Mouse (Mus musculus): ENCODE data around the gene Gm4131. TPM values are rescaled to one million over a fixed set of nuclear protein-coding genes. Genes with fewer than 3 reads are reported as not detected.

Gene Gm4131
- total RNA-seq, 2 experiments from 2014 or later = not detected

- no peak for ATAC-seq (ENCODE audit: poor library complexity, severe bottlenecking)
Observed at GRCm38 (mm10) chr14:62464966-62465365, 101.8 kb downstream of the Gm4131 start.

GRCm38 (mm10) chr14:62459541-62459940 lies 107.2 kb downstream of the Gm4131 start:
- no peak for ATAC-seq (ENCODE audit: poor library complexity, severe bottlenecking)

- ATAC-seq (ENCODE audit: poor library complexity, severe bottlenecking) = 0 out of 2 replicates have a peak, but pooled peaks have one; percentile 52
Observed at GRCm38 (mm10) chr14:62457420-62458181, 109.1 kb downstream of the Gm4131 start.

- no peak for ATAC-seq (ENCODE audit: poor library complexity, severe bottlenecking)
Observed at GRCm38 (mm10) chr14:62456239-62456747, 110.4 kb downstream of the Gm4131 start, which contains the start of gene Gucy1b2. Gene Gucy1b2 (minus strand): TSS chr14:62456289.

- ATAC-seq (ENCODE audit: poor library complexity, severe bottlenecking) = no peak
Observed at GRCm38 (mm10) chr14:62455570-62455879, 111.2 kb downstream of the Gm4131 start.

- ATAC-seq (ENCODE audit: poor library complexity, severe bottlenecking) = no peak
Observed at GRCm38 (mm10) chr14:62454760-62455569, 111.8 kb downstream of the Gm4131 start.

GRCm38 (mm10) chr14:62454136-62454535 lies 112.6 kb downstream of the Gm4131 start:
- no peak for ATAC-seq (ENCODE audit: poor library complexity, severe bottlenecking)

- ATAC-seq (ENCODE audit: poor library complexity, severe bottlenecking) = no peak
Observed at GRCm38 (mm10) chr14:62453276-62453675, 113.4 kb downstream of the Gm4131 start.

GRCm38 (mm10) chr14:62450706-62451105 lies 116.0 kb downstream of the Gm4131 start:
- no peak for ATAC-seq (ENCODE audit: poor library complexity, severe bottlenecking)

GRCm38 (mm10) chr14:62447214-62447548 lies 119.5 kb downstream of the Gm4131 start:
- no peak for ATAC-seq (ENCODE audit: poor library complexity, severe bottlenecking)

GRCm38 (mm10) chr14:62446385-62447213 lies 120.1 kb downstream of the Gm4131 start:
- no peak for ATAC-seq (ENCODE audit: poor library complexity, severe bottlenecking)

GRCm38 (mm10) chr14:62443840-62444430 lies 122.8 kb downstream of the Gm4131 start:
- ATAC-seq (ENCODE audit: poor library complexity, severe bottlenecking) = no peak

GRCm38 (mm10) chr14:62442971-62443370 lies 123.8 kb downstream of the Gm4131 start:
- no peak for ATAC-seq (ENCODE audit: poor library complexity, severe bottlenecking)

- ATAC-seq (ENCODE audit: poor library complexity, severe bottlenecking) = no peak
Observed at GRCm38 (mm10) chr14:62440036-62440435, 126.7 kb downstream of the Gm4131 start.

- ATAC-seq (ENCODE audit: poor library complexity, severe bottlenecking) = no peak
Observed at GRCm38 (mm10) chr14:62438236-62438635, 128.5 kb downstream of the Gm4131 start.

GRCm38 (mm10) chr14:62437806-62438205 lies 128.9 kb downstream of the Gm4131 start:
- no peak for ATAC-seq (ENCODE audit: poor library complexity, severe bottlenecking)

- no peak for ATAC-seq (ENCODE audit: poor library complexity, severe bottlenecking)
Observed at GRCm38 (mm10) chr14:62425277-62425691, 141.4 kb downstream of the Gm4131 start.

- ATAC-seq (ENCODE audit: poor library complexity, severe bottlenecking) = no peak
Observed at GRCm38 (mm10) chr14:62422265-62422664, 144.5 kb downstream of the Gm4131 start.

- ATAC-seq (ENCODE audit: poor library complexity, severe bottlenecking) = no peak
Observed at GRCm38 (mm10) chr14:62417501-62417900, 149.2 kb downstream of the Gm4131 start.

GRCm38 (mm10) chr14:62416742-62417134 lies 150.0 kb downstream of the Gm4131 start:
- no peak for ATAC-seq (ENCODE audit: poor library complexity, severe bottlenecking)

All from megakaryocyte, adult 5-6 weeks (primary cell).